Mouse (Mus musculus): ENCODE results near the gene Opcml.

Gene Opcml

GRCm38 (mm10) chr9:28621939-28622338 is 831.4 kb downstream of the Opcml start:
- no peak for DNase-seq (ENCODE audit: low spot score)

- DNase-seq (ENCODE audit: low spot score) = no peak
Measured at GRCm38 (mm10) chr9:28624870-28625269, 834.3 kb downstream of the Opcml start.

GRCm38 (mm10) chr9:28642766-28643165 is 852.2 kb downstream of the Opcml start:
- DNase-seq (ENCODE audit: low spot score) = no peak

GRCm38 (mm10) chr9:28644063-28644462 is 853.5 kb downstream of the Opcml start:
- DNase-seq (ENCODE audit: low spot score) = no peak

- DNase-seq (ENCODE audit: low spot score) = no peak
Measured at GRCm38 (mm10) chr9:28650089-28650488, 859.5 kb downstream of the Opcml start.

- no peak for DNase-seq (ENCODE audit: low spot score)
Measured at GRCm38 (mm10) chr9:28659996-28660395, 869.4 kb downstream of the Opcml start.

GRCm38 (mm10) chr9:28662882-28663281 is 872.3 kb downstream of the Opcml start:
- no peak for DNase-seq (ENCODE audit: low spot score)

- no peak for DNase-seq (ENCODE audit: low spot score)
Measured at GRCm38 (mm10) chr9:28680309-28680708, 889.7 kb downstream of the Opcml start.

- no peak for DNase-seq (ENCODE audit: low spot score)
Measured at GRCm38 (mm10) chr9:28681252-28682037, 890.9 kb downstream of the Opcml start.

- DNase-seq (ENCODE audit: low spot score) = no peak
Measured at GRCm38 (mm10) chr9:28683951-28684470, 893.4 kb downstream of the Opcml start.

- DNase-seq (ENCODE audit: low spot score) = no peak
Measured at GRCm38 (mm10) chr9:28686942-28687611, 896.5 kb downstream of the Opcml start.

GRCm38 (mm10) chr9:28690134-28690533 is 899.6 kb downstream of the Opcml start:
- DNase-seq (ENCODE audit: low spot score) = no peak

- no peak for DNase-seq (ENCODE audit: low spot score)
Measured at GRCm38 (mm10) chr9:28705796-28706195, 915.2 kb downstream of the Opcml start.

GRCm38 (mm10) chr9:28714544-28714943 is 924.0 kb downstream of the Opcml start:
- DNase-seq (ENCODE audit: low spot score) = no peak

GRCm38 (mm10) chr9:28720186-28720585 is 929.6 kb downstream of the Opcml start:
- DNase-seq (ENCODE audit: low spot score) = no peak

GRCm38 (mm10) chr9:28731811-28732602 is 941.4 kb downstream of the Opcml start:
- DNase-seq (ENCODE audit: low spot score) = no peak

GRCm38 (mm10) chr9:28737955-28738354 is 947.4 kb downstream of the Opcml start:
- DNase-seq (ENCODE audit: low spot score) = no peak

GRCm38 (mm10) chr9:28738451-28738860 is 947.9 kb downstream of the Opcml start:
- no peak for DNase-seq (ENCODE audit: low spot score)

- DNase-seq (ENCODE audit: low spot score) = no peak
Measured at GRCm38 (mm10) chr9:28744771-28745170, 954.2 kb downstream of the Opcml start.

- DNase-seq (ENCODE audit: low spot score) = no peak
Measured at GRCm38 (mm10) chr9:28748902-28749301, 958.3 kb downstream of the Opcml start.

- no peak for DNase-seq (ENCODE audit: low spot score)
Measured at GRCm38 (mm10) chr9:28752908-28753307, 962.3 kb downstream of the Opcml start.

GRCm38 (mm10) chr9:28756841-28757451 is 966.4 kb downstream of the Opcml start:
- DNase-seq (ENCODE audit: low spot score) = no peak
